Mouse (Mus musculus): ENCODE results near the gene Mpc1. TPM values are rescaled to one million over a fixed set of nuclear protein-coding genes. Genes with fewer than 3 reads are reported as not detected.

Gene Mpc1
- polyA plus RNA-seq, 1 experiment, result 22.3 TPM

GRCm38 (mm10) chr17:8341360-8341963 lies 58.8 kb downstream of the Mpc1 start:
- no peak for TF ChIP-seq GATA1 (IDR thresholded peaks at IDR 0.05; ENCODE audit: low read length)

- no peak for TF ChIP-seq GATA1 (IDR thresholded peaks at IDR 0.05; ENCODE audit: low read length)
Measured at GRCm38 (mm10) chr17:8342706-8343105, 60.0 kb downstream of the Mpc1 start.

- no peak for TF ChIP-seq GATA1 (IDR thresholded peaks at IDR 0.05; ENCODE audit: low read length)
Measured at GRCm38 (mm10) chr17:8343416-8343815, 60.7 kb downstream of the Mpc1 start.

Other genes with a start within 250 kb of the Mpc1 start
- gene Gm49673, start 135.1 kb upstream of the Mpc1 start, polyA plus RNA-seq (2012), result not detected in 2 replicates
- 26.7 and 33.1 TPM in 2 replicates for gene Rnaset2a, start 134.8 kb upstream of the Mpc1 start, polyA plus RNA-seq (2012)
- gene Fgfr1op, start 117.4 kb upstream of the Mpc1 start, polyA plus RNA-seq (2012), result 7.1 and 16.5 TPM in 2 replicates
- gene Ccr6, start 46.9 kb upstream of the Mpc1 start, polyA plus RNA-seq (2012), result not detected in 2 replicates
- 41.1 and 51.8 TPM in 2 replicates for gene Sft2d1, start 28.2 kb downstream of the Mpc1 start, polyA plus RNA-seq (2012)
- 0.27 and 0.35 TPM in 2 replicates for gene Prr18, start 54.6 kb downstream of the Mpc1 start, polyA plus RNA-seq (2012)
- 0.08 TPM in 1 of 2 replicates, not detected in the other for gene T2, start 73.1 kb downstream of the Mpc1 start, polyA plus RNA-seq (2012)
- not detected in 2 replicates for gene T, start 151.5 kb downstream of the Mpc1 start, polyA plus RNA-seq (2012)
- gene Pde10a, start 242.5 kb downstream of the Mpc1 start, polyA plus RNA-seq (2012), result 0.59 and 0.91 TPM in 2 replicates

Measured in G1E-ER4 (cell line).